Mouse (Mus musculus) liver, embryonic 12.5 days (tissue): ENCODE results near the gene Col26a1. TPM values are rescaled to one million over a fixed set of nuclear protein-coding genes. Genes with fewer than 3 reads are reported as not detected.

Experiments used
- ATAC-seq: fragments of 200-750 bp; cut with Nextera tagmentation; 2 replicates; pipeline ENCODE4 v1.8.0; 2017; ENCODE audit warnings: moderate number of reproducible peaks, mild to moderate bottlenecking, moderate library complexity
- H3K27ac ChIP-seq: fragments of 300-500 bp; sonication (generic); 2 replicates; pipeline ENCODE4 v1.5.1; 2016; ENCODE audit warnings: mild to moderate bottlenecking
- H3K27me3 ChIP-seq: fragments of 300-500 bp; sonication (generic); replicated peaks from 2 replicates; pipeline ENCODE4 v1.6.1; 2016; ENCODE audit warnings: mild to moderate bottlenecking, moderate library complexity
- H3K36me3 ChIP-seq: fragments of 300-500 bp; sonication (generic); 2 replicates; pipeline ENCODE4 v1.6.1; 2016; ENCODE audit warnings: mild to moderate bottlenecking, moderate library complexity
- H3K4me1 ChIP-seq: fragments of 300-500 bp; sonication (generic); 2 replicates; pipeline ENCODE4 v1.6.1; 2016
- H3K4me2 ChIP-seq: fragments of 300-500 bp; sonication (generic); 2 replicates; pipeline ENCODE4 v1.6.1; 2016; ENCODE audit warnings: mild to moderate bottlenecking, moderate library complexity
- H3K4me3 ChIP-seq: fragments of 300-500 bp; sonication (generic); 2 replicates; pipeline ENCODE4 v1.5.1; 2016; ENCODE audit warnings: mild to moderate bottlenecking, moderate library complexity
- H3K9ac ChIP-seq: fragments of 300-500 bp; sonication (generic); 2 replicates; pipeline ENCODE4 v1.6.1; 2016; ENCODE audit warnings: mild to moderate bottlenecking, moderate library complexity
- H3K9me3 ChIP-seq: fragments of 300-500 bp; sonication (generic); replicated peaks from 2 replicates; pipeline ENCODE4 v1.6.1; 2016; ENCODE audit warnings: mild to moderate bottlenecking, moderate library complexity
- WGBS: fragments of 180-500 bp; shearing (Covaris S2); methylation state at CpG from one replicate; pipeline ENCODE4 v1.1.7; 2016; ENCODE audit not compliant: insufficient replicate concordance; 5-methylcytosine and 5-hydroxymethylcytosine counted together
- polyA plus RNA-seq: library from polyadenylated mRNA; unstranded; fragments of >200 nt; fragmentation: Nextera tagmentation; extraction: Ambion mirVana; gene quantifications from 2 replicates; pipeline ENCODE4 v1.2.1, GENCODE M21; 2016

Gene Col26a1
- polyA plus RNA-seq, 1 experiment from 2014 or later: 2.6 TPM

- no peak overlapping the region for H3K27ac ChIP-seq
- ATAC-seq: no peak
- H3K9ac ChIP-seq: no peak overlapping the region
- H3K27me3 ChIP-seq: peaks cover 18% of the 10 kb centered on the region
- H3K4me3 ChIP-seq: no peak overlapping the region
- no peak overlapping the region for H3K4me2 ChIP-seq
- H3K36me3 ChIP-seq: no peaks in the 10 kb centered on the region
- H3K9me3 ChIP-seq: no peaks in the 10 kb centered on the region
- 0 out of 2 replicates have a peak, but pooled peaks cover 3% of the 10 kb centered on the region for H3K4me1 ChIP-seq
- WGBS: 43% methylated on average over 10 of the region's 10 CpGs
Observed at GRCm38 (mm10) chr5:136716696-136717572, 166.1 kb downstream of the Col26a1 start.

- peak overlapping the region; percentile 30 for H3K4me2 ChIP-seq
- H3K36me3 ChIP-seq: no peaks in the 10 kb centered on the region
- H3K9me3 ChIP-seq: no peaks in the 10 kb centered on the region
- no peak for ATAC-seq
- 15% methylated on average over 11 of the region's 11 CpGs for WGBS
- no peak overlapping the region for H3K27ac ChIP-seq
- H3K27me3 ChIP-seq: peaks cover 18% of the 10 kb centered on the region
- 0 out of 2 replicates have a peak, but pooled peaks cover 3% of the 10 kb centered on the region for H3K4me1 ChIP-seq
- no peak overlapping the region for H3K4me3 ChIP-seq
- H3K9ac ChIP-seq: no peak overlapping the region
Observed at GRCm38 (mm10) chr5:136714879-136715278, 168.1 kb downstream of the Col26a1 start.

GRCm38 (mm10) chr5:136714232-136714875 lies 168.7 kb downstream of the Col26a1 start:
- ATAC-seq: no peak
- no peak overlapping the region for H3K27ac ChIP-seq
- H3K9me3 ChIP-seq: no peaks in the 10 kb centered on the region
- H3K27me3 ChIP-seq: peaks cover 18% of the 10 kb centered on the region
- H3K9ac ChIP-seq: no peak overlapping the region
- H3K36me3 ChIP-seq: no peaks in the 10 kb centered on the region
- peak overlapping the region; percentile 30 for H3K4me2 ChIP-seq
- WGBS: 19% methylated on average over 32 of the region's 32 CpGs
- H3K4me1 ChIP-seq: 0 out of 2 replicates have a peak, but pooled peaks cover 3% of the 10 kb centered on the region
- no peak overlapping the region for H3K4me3 ChIP-seq

GRCm38 (mm10) chr5:136710742-136711141 lies 172.3 kb downstream of the Col26a1 start:
- Histone ChIP-seq H3K4me2 (no peak overlapping the region), H3K36me3 (no peaks in the 10 kb centered on the region), H3K4me3 (no peak overlapping the region), H3K9me3 (no peaks in the 10 kb centered on the region), H3K9ac (no peak overlapping the region), H3K27ac (no peak overlapping the region), H3K27me3 (peaks cover 18% of the 10 kb centered on the region), H3K4me1 (0 out of 2 replicates have a peak, but pooled peaks cover 3% of the 10 kb centered on the region)
- no peak for ATAC-seq
- WGBS: 54% methylated on average over 4 of the region's 4 CpGs

- WGBS: 55% methylated on average over 12 of the region's 12 CpGs
- H3K36me3 ChIP-seq: no peaks in the 10 kb centered on the region
- H3K27ac ChIP-seq: no peak overlapping the region
- no peaks in the 10 kb centered on the region for H3K9me3 ChIP-seq
- H3K4me2 ChIP-seq: no peak overlapping the region
- no peak for ATAC-seq
- H3K4me3 ChIP-seq: no peak overlapping the region
- H3K4me1 ChIP-seq: no peaks in the 10 kb centered on the region
- no peak overlapping the region for H3K9ac ChIP-seq
- H3K27me3 ChIP-seq: no peaks in the 10 kb centered on the region
Observed at GRCm38 (mm10) chr5:136708116-136708515, 174.9 kb downstream of the Col26a1 start.

GRCm38 (mm10) chr5:136706803-136707202 lies 176.2 kb downstream of the Col26a1 start:
- Histone ChIP-seq H3K9me3 (no peaks in the 10 kb centered on the region), H3K4me2 (no peak overlapping the region), H3K36me3 (no peaks in the 10 kb centered on the region), H3K27me3 (no peaks in the 10 kb centered on the region), H3K4me3 (no peak overlapping the region), H3K9ac (no peak overlapping the region), H3K27ac (no peak overlapping the region), H3K4me1 (no peaks in the 10 kb centered on the region)
- 1% methylated on average over 9 of the region's 9 CpGs for WGBS
- no peak for ATAC-seq

GRCm38 (mm10) chr5:136705532-136705931 lies 177.5 kb downstream of the Col26a1 start:
- Histone ChIP-seq H3K27me3 (no peaks in the 10 kb centered on the region), H3K4me3 (no peak overlapping the region), H3K9ac (no peak overlapping the region), H3K4me2 (no peak overlapping the region), H3K9me3 (no peaks in the 10 kb centered on the region), H3K27ac (no peak overlapping the region), H3K36me3 (no peaks in the 10 kb centered on the region), H3K4me1 (no peaks in the 10 kb centered on the region)
- no peak for ATAC-seq
- WGBS: 80% methylated on average over 3 of the region's 3 CpGs

- WGBS: 77% methylated on average over 8 of the region's 8 CpGs
- ATAC-seq: no peak
- Histone ChIP-seq H3K4me2 (no peak overlapping the region), H3K27ac (no peak overlapping the region), H3K9me3 (no peaks in the 10 kb centered on the region), H3K27me3 (no peaks in the 10 kb centered on the region), H3K36me3 (no peaks in the 10 kb centered on the region), H3K9ac (no peak overlapping the region), H3K4me1 (no peaks in the 10 kb centered on the region), H3K4me3 (no peak overlapping the region)
Observed at GRCm38 (mm10) chr5:136704151-136704550, 178.9 kb downstream of the Col26a1 start.

GRCm38 (mm10) chr5:136703751-136704150 lies 179.3 kb downstream of the Col26a1 start:
- Histone ChIP-seq H3K9ac (no peak overlapping the region), H3K4me1 (no peaks in the 10 kb centered on the region), H3K27ac (no peak overlapping the region), H3K4me3 (no peak overlapping the region), H3K9me3 (no peaks in the 10 kb centered on the region), H3K4me2 (no peak overlapping the region), H3K27me3 (no peaks in the 10 kb centered on the region), H3K36me3 (no peaks in the 10 kb centered on the region)
- no peak for ATAC-seq
- WGBS: 25% methylated on average over 3 of the region's 3 CpGs

GRCm38 (mm10) chr5:136702159-136702725 lies 180.8 kb downstream of the Col26a1 start:
- H3K4me2 ChIP-seq: no peak overlapping the region
- H3K4me1 ChIP-seq: no peaks in the 10 kb centered on the region
- no peak overlapping the region for H3K4me3 ChIP-seq
- no peak for ATAC-seq
- H3K27ac ChIP-seq: no peak overlapping the region
- no peaks in the 10 kb centered on the region for H3K27me3 ChIP-seq
- H3K9ac ChIP-seq: no peak overlapping the region
- no peaks in the 10 kb centered on the region for H3K36me3 ChIP-seq
- 28% methylated on average over 3 of the region's 3 CpGs for WGBS
- no peaks in the 10 kb centered on the region for H3K9me3 ChIP-seq

GRCm38 (mm10) chr5:136697618-136698017 lies 185.4 kb downstream of the Col26a1 start:
- no peak for ATAC-seq
- H3K9ac ChIP-seq: no peak overlapping the region
- H3K4me3 ChIP-seq: no peak overlapping the region
- no peaks in the 10 kb centered on the region for H3K27me3 ChIP-seq
- H3K4me2 ChIP-seq: no peak overlapping the region
- no peaks in the 10 kb centered on the region for H3K4me1 ChIP-seq
- H3K27ac ChIP-seq: no peak overlapping the region
- no peaks in the 10 kb centered on the region for H3K9me3 ChIP-seq
- H3K36me3 ChIP-seq: no peaks in the 10 kb centered on the region
- 63% methylated on average over 9 of the region's 9 CpGs for WGBS

- H3K27ac ChIP-seq: no peak overlapping the region
- no peak overlapping the region for H3K4me2 ChIP-seq
- H3K36me3 ChIP-seq: no peaks in the 10 kb centered on the region
- H3K9me3 ChIP-seq: no peaks in the 10 kb centered on the region
- H3K4me3 ChIP-seq: no peak overlapping the region
- H3K27me3 ChIP-seq: no peaks in the 10 kb centered on the region
- H3K4me1 ChIP-seq: no peaks in the 10 kb centered on the region
- ATAC-seq: no peak
- 76% methylated on average over 5 of the region's 5 CpGs for WGBS
- no peak overlapping the region for H3K9ac ChIP-seq
Observed at GRCm38 (mm10) chr5:136696516-136696915, 186.5 kb downstream of the Col26a1 start.
